Mouse (Mus musculus): ENCODE data around the gene Rnf38.

The Rnf38 gene

GRCm38 (mm10) chr4:44224141-44224540 lies 9.4 kb downstream of the Rnf38 start:
- no peak for DNase-seq (ENCODE audit: low read depth, low spot score)

- DNase-seq (ENCODE audit: low read depth, low spot score), result no peak
Observed at GRCm38 (mm10) chr4:44223444-44223843, 10.1 kb downstream of the Rnf38 start.

GRCm38 (mm10) chr4:44216797-44217442 lies 16.7 kb downstream of the Rnf38 start:
- DNase-seq (ENCODE audit: low read depth, low spot score), result no peak

DNA sequence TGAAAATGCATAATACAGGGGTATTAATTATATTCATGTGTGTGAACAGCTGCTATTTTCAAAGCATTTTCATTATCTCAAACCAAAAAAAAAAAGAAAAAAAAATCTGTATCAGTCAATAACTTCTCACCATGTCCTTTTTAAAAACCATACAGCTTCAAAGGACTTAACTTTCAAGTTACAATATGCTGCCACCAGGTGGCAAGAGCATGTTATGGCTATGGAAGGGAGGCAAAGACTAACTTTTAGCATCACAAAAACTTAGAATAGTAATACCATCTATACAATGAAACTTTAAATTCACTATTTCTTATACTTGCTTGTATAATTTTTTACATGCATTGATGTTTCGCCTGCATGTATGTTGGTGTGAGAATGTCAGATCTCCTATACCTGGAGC lies 33.6 kb downstream of the Rnf38 start:
- no peak for DNase-seq (ENCODE audit: low read depth, low spot score)

DNA sequence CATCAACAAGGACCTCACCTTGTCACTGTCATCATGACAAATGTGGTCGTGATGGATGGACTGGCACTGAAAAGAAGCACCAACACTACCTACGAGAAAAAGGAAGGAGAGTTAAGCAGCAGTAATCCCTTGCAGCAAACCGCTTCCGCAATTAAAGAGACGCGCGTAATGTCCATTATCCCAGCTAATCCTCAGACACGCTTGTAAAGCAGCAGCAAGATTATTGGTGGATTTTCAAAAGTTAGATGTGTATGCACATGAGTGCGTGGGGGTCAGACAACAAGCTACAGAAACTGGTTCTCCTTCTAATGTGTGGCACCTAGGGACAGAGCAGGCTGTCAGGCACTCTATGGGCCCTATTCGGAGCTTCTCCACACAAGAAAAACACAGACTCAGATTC lies 46.2 kb downstream of the Rnf38 start:
- DNase-seq (ENCODE audit: low read depth, low spot score), result no peak

- no peak for DNase-seq (ENCODE audit: low read depth, low spot score)
Observed at GRCm38 (mm10) chr4:44183862-44184261, 49.7 kb downstream of the Rnf38 start.

DNA sequence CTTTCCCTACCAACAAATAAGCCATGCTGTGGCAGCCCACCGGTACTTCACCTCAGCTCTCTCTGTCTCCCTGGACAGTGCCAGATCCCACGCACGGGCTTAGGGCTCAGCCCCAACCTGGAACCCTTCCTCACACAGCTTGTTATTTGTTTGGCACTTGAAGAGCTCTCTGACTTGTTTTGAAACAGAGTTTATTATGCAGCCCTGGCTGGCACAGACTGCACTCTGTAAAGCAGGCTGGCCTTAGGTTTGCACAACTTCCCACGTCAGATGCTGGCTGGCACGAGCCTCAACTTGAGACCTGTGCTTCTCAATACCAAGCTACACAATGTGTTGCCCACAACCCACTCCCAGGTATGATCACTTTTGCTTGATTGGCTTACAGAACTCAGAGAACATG lies 53.8 kb downstream of the Rnf38 start:
- DNase-seq (ENCODE audit: low read depth, low spot score), result no peak

DNA sequence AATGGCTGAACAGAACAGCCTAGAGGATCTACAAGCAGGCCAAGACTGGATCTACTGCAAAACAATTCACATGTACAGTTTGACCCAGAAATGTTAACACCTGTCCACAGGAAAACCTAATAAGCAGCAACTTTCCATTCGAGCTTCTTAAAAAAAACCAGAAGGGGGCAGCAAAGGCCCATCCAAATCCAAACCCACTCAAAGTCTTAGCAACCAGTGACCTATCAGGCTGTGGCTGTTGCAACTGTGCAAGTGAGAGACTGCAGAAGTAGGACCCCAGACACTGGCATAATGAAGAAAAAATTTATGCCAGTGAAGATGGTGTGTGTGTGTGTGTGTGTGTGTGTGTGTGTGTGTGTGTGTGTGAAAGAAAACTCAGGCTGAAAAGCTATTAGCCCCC lies 60.4 kb downstream of the Rnf38 start:
- DNase-seq (ENCODE audit: low read depth, low spot score), result no peak

DNA sequence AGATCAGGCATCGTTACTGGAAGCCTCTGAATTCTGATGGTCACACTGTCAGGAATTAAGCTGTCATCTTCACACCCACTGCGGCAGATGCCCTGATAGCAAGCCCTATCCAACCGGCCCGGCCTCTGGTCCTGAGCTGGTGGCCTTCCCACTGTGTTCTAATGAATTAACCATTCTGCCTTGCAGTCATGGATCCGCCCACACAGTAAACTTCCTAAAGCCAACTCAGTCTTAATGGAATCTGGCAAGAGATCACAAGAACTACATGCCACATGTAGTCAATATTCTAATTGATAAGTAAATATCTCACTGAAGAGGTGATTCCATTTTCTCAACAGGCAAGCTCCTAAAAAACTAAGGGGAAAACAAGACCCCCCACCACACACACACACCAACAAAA lies 60.9 kb downstream of the Rnf38 start:
- DNase-seq (ENCODE audit: low read depth, low spot score), result no peak

DNA sequence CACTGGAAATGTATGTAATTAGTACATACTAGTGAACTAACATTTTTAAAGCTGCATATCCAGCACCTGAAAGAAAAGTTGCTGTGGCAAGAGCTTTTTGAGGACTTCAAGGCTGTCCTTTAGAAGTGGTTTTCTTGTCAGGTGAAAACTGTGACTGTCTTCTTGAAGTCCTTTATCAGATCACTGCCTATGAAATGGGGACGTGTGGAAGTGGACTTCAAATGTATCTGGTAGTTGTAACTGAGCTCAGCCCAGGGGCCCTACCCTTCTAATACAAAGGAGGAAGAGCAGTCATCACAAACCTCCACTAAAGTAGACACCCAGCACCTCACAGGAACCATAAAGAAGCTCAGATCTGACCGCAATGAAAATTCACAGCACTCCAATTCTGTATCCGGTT lies 63.7 kb downstream of the Rnf38 start:
- DNase-seq (ENCODE audit: low read depth, low spot score), result no peak

GRCm38 (mm10) chr4:44168816-44169215 lies 64.8 kb downstream of the Rnf38 start:
- no peak for DNase-seq (ENCODE audit: low read depth, low spot score)

- DNase-seq (ENCODE audit: low read depth, low spot score), result peak; percentile 83
Observed at GRCm38 (mm10) chr4:44168231-44168647, 65.3 kb downstream of the Rnf38 start.

DNA sequence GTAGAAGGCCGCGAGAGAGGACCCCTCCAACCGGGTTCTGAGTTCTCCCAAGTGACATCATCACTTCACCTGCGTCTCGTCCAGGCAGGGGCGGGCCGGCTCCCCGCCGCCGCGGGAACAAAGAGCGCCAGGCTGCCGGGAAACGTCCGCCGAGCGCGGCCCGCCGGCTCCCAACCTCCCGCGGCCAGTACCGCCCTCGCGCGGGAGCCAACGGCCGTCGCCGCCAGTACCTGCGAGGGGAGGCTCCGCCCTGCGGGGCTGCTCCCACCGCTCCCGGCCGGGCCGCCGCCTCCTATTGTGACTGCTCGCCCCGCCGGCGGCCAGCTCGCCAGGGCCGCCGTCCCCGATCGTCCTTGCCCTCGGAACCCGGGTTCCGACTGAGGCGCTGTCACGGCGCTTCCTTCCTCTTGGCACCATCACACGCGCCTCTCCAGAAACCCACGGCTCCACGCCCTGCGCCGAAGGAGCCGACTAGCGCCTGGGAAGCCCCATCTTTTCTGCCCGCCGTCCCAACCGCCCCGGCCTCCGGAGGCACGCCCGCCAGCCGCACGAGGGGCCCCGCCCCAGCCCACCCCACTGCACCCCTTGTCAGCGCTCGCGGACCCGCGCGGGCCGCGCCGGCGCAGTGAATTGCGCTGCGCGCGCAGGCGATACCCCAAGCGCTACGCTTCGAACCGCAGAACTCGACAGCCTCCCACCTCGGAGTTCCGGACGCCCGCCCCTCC lies 66.0 kb downstream of the Rnf38 start:
- peak; percentile 74 for DNase-seq (ENCODE audit: low read depth, low spot score)

DNA sequence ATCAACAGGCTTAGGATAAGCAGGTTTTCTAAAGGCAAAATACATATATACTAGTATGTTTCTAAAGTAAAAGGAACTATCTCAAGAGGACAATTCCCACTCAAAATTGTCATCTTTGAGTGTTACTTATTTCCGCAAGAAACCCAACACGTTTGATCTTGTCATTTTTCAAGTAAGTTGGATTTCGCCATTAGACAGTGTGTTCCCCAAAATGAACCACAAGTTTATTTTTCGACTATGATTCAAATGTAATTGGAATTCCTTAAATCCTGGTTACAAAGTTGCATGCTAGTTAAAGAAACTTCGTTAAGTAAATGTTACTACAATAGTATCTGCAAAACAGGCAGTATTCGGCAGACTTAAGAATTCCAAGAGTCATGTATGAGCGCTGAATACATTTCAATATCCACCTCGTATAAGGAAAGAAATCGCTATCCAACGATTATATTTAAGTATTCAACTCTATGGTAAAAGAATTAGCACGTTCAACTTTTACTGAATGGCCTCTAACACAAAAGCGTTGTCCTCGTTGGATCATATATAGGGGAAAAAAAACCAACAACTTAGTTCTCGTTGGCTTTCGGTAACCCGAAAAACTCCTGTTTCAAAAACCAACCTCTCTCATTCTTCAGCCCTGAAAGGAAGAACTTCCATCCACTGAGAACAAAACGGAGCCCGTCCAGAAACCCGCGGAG lies 66.7 kb downstream of the Rnf38 start:
- DNase-seq (ENCODE audit: low read depth, low spot score), result no peak

- DNase-seq (ENCODE audit: low read depth, low spot score), result no peak
Observed at GRCm38 (mm10) chr4:44164621-44165020, 69.0 kb downstream of the Rnf38 start.

- no peak for DNase-seq (ENCODE audit: low read depth, low spot score)
Observed at GRCm38 (mm10) chr4:44163034-44163433, 70.6 kb downstream of the Rnf38 start.

- DNase-seq (ENCODE audit: low read depth, low spot score), result no peak
Observed at GRCm38 (mm10) chr4:44160990-44161689, 72.4 kb downstream of the Rnf38 start.

- DNase-seq (ENCODE audit: low read depth, low spot score), result no peak
Observed at GRCm38 (mm10) chr4:44159839-44160238, 73.8 kb downstream of the Rnf38 start.

DNA sequence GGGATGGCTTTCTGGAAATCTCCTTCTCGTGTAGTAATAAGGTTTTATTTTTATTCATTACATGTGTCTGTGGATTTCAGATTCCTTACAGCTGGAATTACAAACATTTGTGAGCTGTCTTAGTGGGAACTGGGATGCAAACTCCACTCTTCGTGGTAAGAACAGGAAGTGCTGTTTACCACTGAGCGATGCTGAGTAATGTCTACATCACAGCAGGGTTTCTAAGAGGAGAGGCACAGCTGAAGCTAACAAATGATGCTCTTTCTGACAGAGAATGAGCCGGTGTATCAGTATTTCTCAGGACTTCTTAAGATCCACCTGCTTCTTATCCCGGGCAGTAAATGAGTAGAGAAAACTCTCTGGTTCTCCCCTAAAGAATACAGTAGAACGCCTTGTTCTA lies 77.1 kb downstream of the Rnf38 start:
- no peak for DNase-seq (ENCODE audit: low read depth, low spot score)

GRCm38 (mm10) chr4:44154884-44155283 lies 78.7 kb downstream of the Rnf38 start:
- no peak for DNase-seq (ENCODE audit: low read depth, low spot score)

DNA sequence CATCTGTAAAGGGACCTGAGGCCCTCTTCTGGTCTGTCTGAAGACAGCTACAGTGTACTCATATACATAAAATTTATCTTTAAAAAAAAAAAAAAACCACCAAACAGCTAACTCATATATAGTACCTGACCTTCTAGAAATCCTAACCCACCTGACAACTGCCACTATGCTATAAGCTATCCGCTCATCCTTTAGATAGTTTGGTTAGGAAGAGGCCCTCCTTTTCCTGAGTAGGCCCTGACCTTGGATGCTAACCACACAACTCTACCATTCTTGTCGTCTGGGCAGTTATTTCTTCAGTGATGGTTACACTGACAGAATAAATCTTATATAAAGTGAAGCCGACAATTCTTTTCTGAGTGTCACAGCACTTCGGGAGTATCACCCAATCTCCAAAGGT lies 80.7 kb downstream of the Rnf38 start:
- DNase-seq (ENCODE audit: low read depth, low spot score), result no peak

GRCm38 (mm10) chr4:44126805-44127204 lies 106.8 kb downstream of the Rnf38 start:
- no peak for DNase-seq (ENCODE audit: low read depth, low spot score)
